ENCODE assay signal across 13 mouse cellular contexts in the genomic region with DNA sequence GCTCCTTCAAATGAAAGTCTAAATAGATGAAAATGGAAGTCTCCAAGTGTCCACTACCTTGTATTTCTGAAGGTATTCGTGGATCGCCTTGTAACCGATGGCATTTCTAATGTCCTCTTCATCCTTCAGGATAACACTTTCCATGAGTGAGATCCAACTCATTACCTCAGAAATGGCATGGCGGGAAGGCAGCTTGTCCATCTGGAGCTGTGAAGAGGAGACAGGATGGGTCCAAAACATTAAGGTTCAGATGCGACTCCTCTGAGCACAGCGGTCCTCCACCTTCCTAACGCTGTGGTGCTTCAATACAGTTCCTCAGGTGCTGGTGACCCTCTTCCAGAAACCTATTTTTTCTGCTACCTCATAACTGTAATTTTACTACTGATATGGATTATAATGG. TPM values are rescaled to one million over a fixed set of nuclear protein-coding genes. Genes with fewer than 3 reads are reported as not detected.
"Had no signal": no experiment of that assay in that cellular context is flagged by ENCODE, and none has a peak within 500 bp of the region (broad histone marks: within the 10 kb centered on the region; RNA-seq: fewer than 3 reads in every experiment).

No protein-coding gene starts in this region.

- DNase-seq: kidney, adult 9 months; kidney, postnatal 14 days; kidney, postnatal 4 days; left cerebral cortex, postnatal 4 days; liver, postnatal 0 days; lung, embryonic 14.5 days; lung, postnatal 36 days; right cerebral cortex, postnatal 14 days; right cerebral cortex, postnatal 4 days; thymus, adult 2 months; thymus, postnatal 14 days had no signal

RNA-seq across cellular contexts. Expression of a gene that starts 55.8 kb away (rescaled TPM):
- polyA plus RNA-seq: kidney, embryonic 16.5 days; midbrain, embryonic 10.5 days; thymus, adult 2 months had no signal
